Mouse (Mus musculus) intestine, embryonic 15.5 days (tissue): ENCODE measurements around the gene Armh3. TPM values are rescaled to one million over a fixed set of nuclear protein-coding genes. Genes with fewer than 3 reads are reported as not detected.
"Not testable (repeated sequence)": the region's sequence is repeated elsewhere in the genome, so short reads cannot be mapped to it uniquely, and the experiment has no call there.

ENCODE experiments used
- ATAC-seq: fragments of 200-750 bp; cut with Nextera tagmentation; 2 replicates; pipeline ENCODE4 v1.8.0; 2017; ENCODE audit warnings: moderate TSS enrichment, moderate library complexity
- H3K27ac ChIP-seq: fragments of 300-500 bp; sonication (generic); 2 replicates; pipeline ENCODE4 v1.5.1; 2015; ENCODE audit warnings: mild to moderate bottlenecking, inconsistent platforms
- H3K27me3 ChIP-seq: fragments of 300-500 bp; sonication (generic); replicated peaks from 2 replicates; pipeline ENCODE4 v1.6.1; 2015; ENCODE audit warnings: inconsistent platforms
- H3K36me3 ChIP-seq: fragments of 300-500 bp; sonication (generic); 2 replicates; pipeline ENCODE4 v1.6.1; 2015; ENCODE audit warnings: inconsistent platforms
- H3K4me1 ChIP-seq: fragments of 300-500 bp; sonication (generic); replicated peaks from 2 replicates; pipeline ENCODE4 v1.6.1; 2015; ENCODE audit warnings: inconsistent platforms
- H3K4me2 ChIP-seq: fragments of 300-500 bp; sonication (generic); replicated peaks from 2 replicates; pipeline ENCODE4 v1.6.1; 2015; ENCODE audit warnings: mild to moderate bottlenecking, inconsistent platforms
- H3K4me3 ChIP-seq: fragments of 300-500 bp; sonication (generic); replicated peaks from 2 replicates; pipeline ENCODE4 v1.5.1; 2015; ENCODE audit warnings: inconsistent platforms
- H3K9ac ChIP-seq: fragments of 300-500 bp; sonication (generic); 2 replicates; pipeline ENCODE4 v1.6.1; 2015; ENCODE audit warnings: inconsistent platforms
- H3K9me3 ChIP-seq: fragments of 300-500 bp; sonication (generic); 2 replicates; pipeline ENCODE4 v1.6.1; 2016; ENCODE audit warnings: inconsistent platforms
- WGBS: fragments of 180-500 bp; shearing (Covaris S2); methylation state at CpG from one replicate; pipeline ENCODE4 v1.1.7; 2015; 5-methylcytosine and 5-hydroxymethylcytosine counted together
- polyA plus RNA-seq: library from polyadenylated mRNA; unstranded; fragments of >200 nt; fragmentation: Nextera tagmentation; extraction: Ambion mirVana; gene quantifications from 2 replicates; pipeline ENCODE4 v1.2.1, GENCODE M21; 2015

The Armh3 gene
- polyA plus RNA-seq, 1 experiment from 2014 or later, result 15.5 TPM

DNA sequence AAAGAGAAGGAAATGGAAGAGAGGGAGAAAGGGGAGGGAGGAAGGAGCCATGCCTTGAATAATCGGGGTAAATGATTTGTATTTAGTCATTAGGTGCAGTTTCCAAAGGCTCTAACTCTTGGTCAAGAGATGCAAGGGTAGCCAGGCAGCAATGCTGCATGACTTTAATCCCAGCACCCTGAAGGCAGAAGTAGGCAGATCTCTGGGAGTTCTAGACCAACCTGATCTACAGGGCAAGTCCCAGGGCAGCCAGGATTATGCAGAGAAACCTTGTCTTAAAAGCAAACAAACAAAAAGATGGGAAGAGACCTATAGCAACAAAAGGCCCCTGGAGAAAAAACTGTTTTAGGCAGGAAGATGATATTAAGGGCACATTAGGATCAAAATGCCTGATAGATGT is 1.1 kb upstream of the Armh3 start:
- no peaks in the 10 kb centered on the region for H3K27me3 ChIP-seq
- H3K4me3 ChIP-seq, result no peak overlapping the region
- no peaks in the 10 kb centered on the region for H3K9me3 ChIP-seq
- no peak overlapping the region for H3K9ac ChIP-seq
- no peak overlapping the region for H3K27ac ChIP-seq
- 63% methylated on average over 1 of the region's 1 CpGs for WGBS
- H3K4me2 ChIP-seq, result no peak overlapping the region
- peaks cover 13% of the 10 kb centered on the region for H3K4me1 ChIP-seq
- ATAC-seq, result no peak
- H3K36me3 ChIP-seq, result no peaks in the 10 kb centered on the region

DNA sequence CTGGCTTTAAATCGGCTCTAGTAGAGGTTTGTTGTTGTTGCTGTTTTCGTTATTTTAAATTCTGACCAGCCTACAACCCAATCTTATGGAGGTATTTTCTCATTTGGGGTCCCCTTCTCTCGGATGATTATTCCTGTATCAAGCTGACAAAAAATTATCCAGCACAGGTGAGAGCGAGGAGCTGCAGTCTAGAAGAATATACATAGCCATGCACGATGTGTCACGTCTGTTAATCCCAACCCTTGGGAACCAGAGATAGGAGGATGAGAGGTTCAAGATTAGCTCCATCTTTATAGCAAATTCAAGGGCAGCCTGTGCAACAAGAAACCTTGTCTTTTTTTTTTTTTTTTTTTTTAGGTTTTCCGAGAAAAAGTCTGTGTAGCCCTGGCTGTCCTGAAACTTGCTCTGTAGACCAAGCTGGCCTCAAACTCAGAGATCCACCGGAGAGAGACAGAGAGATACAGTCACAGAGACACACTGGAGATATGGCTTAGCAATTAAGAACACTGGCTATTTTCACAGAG is 468 bp upstream of the Armh3 start:
- H3K27me3 ChIP-seq, result no peaks in the 10 kb centered on the region
- H3K9me3 ChIP-seq, result no peaks in the 10 kb centered on the region
- H3K4me3 ChIP-seq, result peak overlapping the region; percentile 91
- 8% methylated on average over 8 of the region's 8 CpGs for WGBS
- no peak overlapping the region for H3K27ac ChIP-seq
- H3K4me1 ChIP-seq, result 0 out of 2 replicates have a peak, but pooled peaks cover 8% of the 10 kb centered on the region
- peak overlapping the region; percentile 96; the same call in 1 of the 2 replicates for H3K9ac ChIP-seq
- no peaks in the 10 kb centered on the region for H3K36me3 ChIP-seq
- peak overlapping the region; percentile 66 for H3K4me2 ChIP-seq
- peak; percentile 38 for ATAC-seq

DNA sequence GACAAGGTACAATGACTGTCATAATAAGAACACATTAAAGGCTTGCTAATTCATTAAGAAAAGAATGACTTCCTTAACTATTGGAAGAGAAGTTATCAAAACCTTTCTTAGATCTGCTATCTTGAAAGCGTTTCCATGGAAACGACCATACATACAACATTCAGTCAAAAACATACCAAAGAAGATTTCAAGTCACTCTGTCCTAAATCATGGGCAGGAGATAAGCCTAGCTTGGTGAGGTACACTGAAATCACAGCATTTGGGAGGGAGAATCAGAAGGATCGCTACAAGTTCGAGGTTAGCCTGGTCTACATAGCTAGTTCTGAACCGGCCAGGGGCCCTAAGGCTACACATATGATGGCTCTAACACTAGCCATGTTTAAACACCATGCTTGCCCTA is 923 bp downstream of the Armh3 start:
- H3K27ac ChIP-seq, result peak overlapping the region; percentile 95; the same call in 1 of the 2 replicates
- WGBS, result 56% methylated on average over 5 of the region's 5 CpGs

DNA sequence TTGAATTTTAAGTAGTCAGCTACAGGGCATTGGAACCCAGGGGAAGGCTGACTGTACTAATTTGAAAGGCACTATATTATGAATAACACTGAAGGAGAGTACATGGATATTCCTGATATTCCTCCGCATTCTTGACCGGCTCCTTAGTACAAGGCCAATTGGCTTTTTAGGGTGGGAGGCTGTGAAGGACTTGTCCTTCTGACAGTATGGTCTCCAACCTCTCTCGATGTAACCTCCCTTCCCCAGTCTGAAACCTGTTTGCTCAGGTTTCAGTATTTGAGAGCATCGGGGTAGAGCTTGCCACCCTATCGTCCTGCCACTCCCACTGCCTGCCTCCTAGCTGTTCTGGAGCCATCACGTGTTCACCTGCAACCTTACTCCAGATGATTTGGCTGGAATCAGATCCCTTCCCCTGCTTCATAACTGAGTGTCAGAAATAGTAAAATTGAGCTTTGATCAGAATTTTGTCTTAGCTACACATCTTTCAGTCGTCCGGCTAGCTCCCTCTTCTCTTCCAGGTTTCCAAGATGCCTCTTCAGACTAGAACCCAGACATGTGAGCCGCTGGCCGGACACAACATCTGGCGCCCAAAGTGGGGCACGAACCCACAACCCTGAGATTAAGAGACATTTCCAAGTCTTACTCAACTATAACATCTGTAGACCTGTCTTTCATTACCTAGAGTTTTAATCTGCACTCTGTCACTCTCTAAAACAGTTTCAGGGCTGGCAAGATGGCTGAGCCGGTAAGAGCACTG is 4.1 kb downstream of the Armh3 start:
- no peak for ATAC-seq
- no peaks in the 10 kb centered on the region for H3K36me3 ChIP-seq
- WGBS, result 96% methylated on average over 13 of the region's 13 CpGs
- H3K9me3 ChIP-seq, result no peaks in the 10 kb centered on the region
- no peak overlapping the region for H3K4me3 ChIP-seq
- 0 out of 2 replicates have a peak, but pooled peaks cover 2% of the 10 kb centered on the region for H3K4me1 ChIP-seq
- no peak overlapping the region for H3K27ac ChIP-seq
- no peak overlapping the region for H3K4me2 ChIP-seq
- H3K27me3 ChIP-seq, result no peaks in the 10 kb centered on the region
- no peak overlapping the region for H3K9ac ChIP-seq

More for the DNA sequence above, 923 bp downstream of the Armh3 start:
- Histone ChIP-seq H3K36me3 (no peaks in the 10 kb centered on the region), H3K9ac (peak overlapping the region; percentile 96), H3K9me3 (no peaks in the 10 kb centered on the region), H3K27me3 (no peaks in the 10 kb centered on the region), H3K4me1 (0 out of 2 replicates have a peak, but pooled peaks cover 2% of the 10 kb centered on the region), H3K4me3 (peak overlapping the region; percentile 91), H3K4me2 (peak overlapping the region; percentile 66)
- 0 out of 2 replicates have a peak, but pooled peaks have one; percentile 3 for ATAC-seq

DNA sequence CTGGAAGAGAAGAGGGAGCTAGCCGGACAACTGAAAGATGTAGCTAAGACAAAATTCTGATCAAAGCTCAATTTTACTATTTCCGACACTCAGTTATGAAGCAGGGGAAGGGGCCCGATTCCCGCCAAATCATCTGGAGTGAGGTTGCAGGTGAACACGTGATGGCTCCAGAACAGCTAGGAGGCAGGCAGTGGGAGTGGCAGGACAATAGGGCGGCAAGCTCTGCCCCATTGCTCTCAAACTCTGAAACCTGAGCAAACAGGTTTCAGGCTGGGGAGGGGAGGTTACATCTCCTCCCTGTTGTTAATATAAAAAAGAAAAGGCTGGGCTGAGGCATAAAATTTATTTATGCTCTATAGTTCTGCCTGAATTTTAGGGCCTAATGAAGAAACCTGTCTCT is 4.8 kb downstream of the Armh3 start:
- not testable (repeated sequence) for H3K4me3 ChIP-seq, H3K9me3 ChIP-seq, H3K9ac ChIP-seq, H3K4me2 ChIP-seq, H3K27me3 ChIP-seq, ATAC-seq, H3K4me1 ChIP-seq, H3K36me3 ChIP-seq, H3K27ac ChIP-seq
- WGBS, result 77% methylated on average over 6 of the region's 6 CpGs

DNA sequence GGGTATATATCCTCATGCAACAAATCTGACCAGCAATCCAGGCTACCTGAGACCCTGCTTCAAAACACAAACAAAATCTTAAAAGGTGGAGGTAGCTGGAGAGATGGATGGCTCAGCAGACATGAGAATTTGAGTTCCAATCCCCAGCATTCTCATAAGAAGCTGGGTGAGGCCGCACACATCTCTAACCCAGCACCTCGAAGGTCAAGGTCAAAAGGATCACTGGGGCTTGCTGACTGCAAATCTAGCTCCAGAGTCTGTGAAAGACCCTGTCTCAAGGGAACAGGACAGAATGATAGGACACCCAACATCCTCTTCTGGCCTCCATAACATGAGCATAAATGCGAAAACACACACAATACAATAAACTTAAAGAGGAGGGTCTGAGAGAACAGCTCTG is 7.1 kb downstream of the Armh3 start:
- H3K27me3 ChIP-seq, result no peaks in the 10 kb centered on the region
- no peaks in the 10 kb centered on the region for H3K4me1 ChIP-seq
- no peaks in the 10 kb centered on the region for H3K9me3 ChIP-seq
- H3K9ac ChIP-seq, result no peak overlapping the region
- H3K36me3 ChIP-seq, result no peaks in the 10 kb centered on the region
- 91% methylated on average over 3 of the region's 3 CpGs for WGBS
- no peak for ATAC-seq
- H3K4me3 ChIP-seq, result no peak overlapping the region
- H3K4me2 ChIP-seq, result no peak overlapping the region
- no peak overlapping the region for H3K27ac ChIP-seq

DNA sequence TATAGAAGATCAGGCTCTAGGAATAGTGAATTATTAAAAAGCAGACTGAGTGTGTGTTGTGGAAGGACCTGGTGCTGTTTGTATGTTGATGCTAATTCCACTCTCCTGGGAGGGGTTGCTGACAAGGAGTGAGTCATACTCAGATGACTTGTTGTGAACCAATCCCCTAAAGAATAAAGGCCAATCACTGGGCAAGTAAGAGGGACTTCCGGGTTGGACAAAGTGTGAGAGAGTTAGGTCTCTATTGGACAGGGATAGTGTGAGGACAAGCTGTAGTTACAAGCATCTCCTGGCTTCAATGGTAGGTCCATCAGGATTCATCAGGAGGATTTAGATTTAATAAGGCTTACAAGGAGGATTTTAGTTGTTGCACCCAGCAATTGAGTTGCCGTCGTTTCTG is 10.1 kb downstream of the Armh3 start:
- Histone ChIP-seq H3K4me2 (no peak overlapping the region), H3K27me3 (no peaks in the 10 kb centered on the region), H3K9me3 (no peaks in the 10 kb centered on the region), H3K36me3 (0 out of 2 replicates have a peak, but pooled peaks cover 3% of the 10 kb centered on the region), H3K27ac (no peak overlapping the region), H3K9ac (no peak overlapping the region), H3K4me1 (no peaks in the 10 kb centered on the region), H3K4me3 (no peak overlapping the region)
- no peak for ATAC-seq
- 95% methylated on average over 3 of the region's 3 CpGs for WGBS

DNA sequence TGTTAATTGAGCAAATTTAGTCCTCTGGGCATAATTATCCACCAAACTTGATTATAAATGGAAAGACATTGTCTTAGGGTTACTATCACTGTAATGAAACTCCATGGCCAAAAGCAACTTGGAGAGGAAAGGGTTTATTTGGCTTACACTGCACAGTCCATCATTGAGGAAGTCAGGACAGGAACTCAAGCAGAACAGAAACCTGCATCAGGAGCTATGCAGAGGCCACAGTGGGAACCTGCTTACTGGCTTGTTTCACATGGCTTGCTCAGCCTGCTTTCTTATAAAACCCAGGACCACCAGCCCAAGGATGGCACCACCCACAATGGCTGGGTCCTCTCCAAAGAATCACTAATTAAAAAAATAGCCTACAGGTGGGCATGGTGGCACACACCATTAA is 13.9 kb downstream of the Armh3 start:
- Histone ChIP-seq H3K4me2 (no peak overlapping the region), H3K27me3 (no peaks in the 10 kb centered on the region), H3K9me3 (no peaks in the 10 kb centered on the region), H3K9ac (no peak overlapping the region), H3K36me3 (0 out of 2 replicates have a peak, but pooled peaks cover 3% of the 10 kb centered on the region), H3K27ac (no peak overlapping the region), H3K4me3 (no peak overlapping the region), H3K4me1 (no peaks in the 10 kb centered on the region)
- ATAC-seq, result no peak

DNA sequence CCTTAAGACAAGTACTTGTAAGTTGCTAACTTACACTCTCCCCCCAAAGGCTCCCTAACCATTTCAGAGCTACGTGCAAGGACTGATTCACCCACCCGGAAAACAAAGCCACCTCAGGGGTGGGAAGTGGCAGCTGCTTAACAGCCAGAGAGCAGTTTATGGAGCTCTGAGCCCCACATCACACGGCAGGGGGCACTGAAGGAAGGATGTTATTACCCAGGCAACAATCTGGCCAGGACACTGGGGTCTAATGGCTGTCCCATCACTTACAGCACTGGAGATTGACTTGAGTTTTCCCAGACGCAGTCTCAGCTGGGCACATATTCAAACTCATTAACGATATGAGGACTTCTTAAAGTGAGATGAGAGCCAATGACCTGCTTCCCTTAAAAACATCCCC is 37.5 kb downstream of the Armh3 start:
- Histone ChIP-seq H3K4me1 (no peaks in the 10 kb centered on the region), H3K4me3 (no peak overlapping the region), H3K9me3 (no peaks in the 10 kb centered on the region), H3K27ac (no peak overlapping the region), H3K9ac (no peak overlapping the region), H3K27me3 (no peaks in the 10 kb centered on the region), H3K36me3 (peaks cover 5% of the 10 kb centered on the region; the same call in 1 of the 2 replicates), H3K4me2 (no peak overlapping the region)
- no peak for ATAC-seq
- 42% methylated on average over 5 of the region's 5 CpGs for WGBS

DNA sequence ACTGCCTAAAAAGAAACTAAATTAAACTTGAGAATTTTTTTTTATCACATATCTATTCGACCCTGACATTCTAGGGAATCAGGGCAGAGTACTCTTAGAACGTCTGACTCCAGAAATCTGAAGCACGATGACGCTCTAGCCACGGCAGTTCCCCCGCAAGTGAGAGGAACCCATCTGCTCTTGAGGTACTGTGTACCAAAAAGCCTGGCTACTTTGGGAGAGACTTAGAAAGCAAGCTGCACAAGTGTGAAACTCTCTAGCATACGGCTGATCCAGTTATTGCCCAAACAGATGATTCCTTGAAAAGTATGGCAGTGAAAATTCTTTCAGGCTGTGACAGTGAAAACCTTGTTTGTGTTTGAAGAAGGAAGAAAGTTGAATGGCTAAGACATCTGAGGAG is 41.6 kb downstream of the Armh3 start:
- H3K27ac ChIP-seq, result no peak overlapping the region
- ATAC-seq, result no peak
- WGBS, result 89% methylated on average over 7 of the region's 7 CpGs
- no peaks in the 10 kb centered on the region for H3K27me3 ChIP-seq
- no peak overlapping the region for H3K9ac ChIP-seq
- no peaks in the 10 kb centered on the region for H3K4me1 ChIP-seq
- no peaks in the 10 kb centered on the region for H3K9me3 ChIP-seq
- H3K36me3 ChIP-seq, result no peaks in the 10 kb centered on the region
- H3K4me2 ChIP-seq, result no peak overlapping the region
- H3K4me3 ChIP-seq, result no peak overlapping the region

DNA sequence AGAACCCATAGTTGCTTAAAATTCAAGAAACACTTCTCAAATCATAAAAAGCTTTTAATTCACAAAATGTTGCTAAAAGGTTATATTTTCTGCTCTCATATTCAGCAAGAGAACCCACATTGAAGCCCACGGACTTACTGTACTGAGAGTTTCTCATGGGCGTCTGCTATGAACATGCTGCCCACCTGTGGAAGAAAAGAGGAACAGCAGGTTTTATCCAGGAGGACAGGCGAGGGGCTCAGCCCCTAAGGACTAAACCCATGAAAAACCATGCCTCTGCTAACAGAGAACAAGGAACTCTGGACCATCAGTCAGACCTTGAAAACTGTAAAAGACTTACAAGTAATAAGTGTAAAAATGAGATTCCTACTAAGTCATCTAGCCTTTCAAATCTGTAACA is 45.0 kb downstream of the Armh3 start:
- ATAC-seq, result no peak
- no peaks in the 10 kb centered on the region for H3K9me3 ChIP-seq
- no peaks in the 10 kb centered on the region for H3K36me3 ChIP-seq
- H3K4me1 ChIP-seq, result no peaks in the 10 kb centered on the region
- H3K4me3 ChIP-seq, result no peak overlapping the region
- H3K27ac ChIP-seq, result no peak overlapping the region
- H3K4me2 ChIP-seq, result no peak overlapping the region
- H3K9ac ChIP-seq, result no peak overlapping the region
- WGBS, result 10% methylated on average over 3 of the region's 3 CpGs
- H3K27me3 ChIP-seq, result no peaks in the 10 kb centered on the region

DNA sequence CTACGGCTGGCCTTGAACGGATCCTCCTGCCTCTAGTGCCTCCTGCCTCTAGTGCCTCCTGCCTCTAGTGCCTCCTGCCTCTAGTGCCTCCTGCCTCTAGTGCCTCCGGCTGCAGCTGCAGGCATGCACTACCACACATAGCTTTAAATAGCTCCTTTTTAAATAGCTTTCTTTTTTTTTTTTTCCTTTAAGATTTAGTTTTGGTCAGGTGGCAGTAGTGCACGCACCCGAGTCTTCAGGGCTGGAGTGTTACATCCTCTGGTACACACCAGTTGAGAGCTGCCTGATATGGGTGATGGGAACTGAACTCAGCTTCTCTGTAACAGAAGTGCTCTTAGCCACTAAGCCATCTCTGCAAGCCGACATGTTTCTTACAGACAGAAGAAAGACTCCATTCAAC is 49.1 kb downstream of the Armh3 start:
- Histone ChIP-seq H3K4me3 (no peak overlapping the region), H3K27ac (no peak overlapping the region)
- no peak for ATAC-seq

DNA sequence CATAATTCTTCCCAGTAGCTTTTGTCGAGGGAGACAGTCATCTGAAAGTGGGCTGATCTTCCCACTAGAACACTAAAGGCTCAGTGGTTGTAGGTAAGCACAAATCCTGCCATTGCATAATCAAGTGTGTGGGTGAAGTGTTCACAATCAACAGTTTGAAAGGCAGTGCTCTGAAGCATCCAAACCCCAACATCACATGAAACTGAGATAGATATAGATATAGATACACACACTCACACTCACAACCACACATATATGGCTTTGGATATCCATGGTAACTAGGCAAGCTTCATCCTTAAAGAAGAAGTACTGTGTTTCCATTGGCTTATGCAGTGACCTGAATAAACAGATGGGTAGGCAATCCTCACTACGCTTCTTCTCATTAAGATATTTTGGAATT is 50.5 kb downstream of the Armh3 start:
- H3K9me3 ChIP-seq, result no peaks in the 10 kb centered on the region
- no peak for ATAC-seq
- H3K27me3 ChIP-seq, result no peaks in the 10 kb centered on the region
- no peak overlapping the region for H3K9ac ChIP-seq
- no peaks in the 10 kb centered on the region for H3K4me1 ChIP-seq
- H3K4me2 ChIP-seq, result no peak overlapping the region
- H3K36me3 ChIP-seq, result no peaks in the 10 kb centered on the region
- H3K27ac ChIP-seq, result no peak overlapping the region
- 91% methylated on average over 2 of the region's 2 CpGs for WGBS
- no peak overlapping the region for H3K4me3 ChIP-seq

More for the DNA sequence above, 49.1 kb downstream of the Armh3 start:
- Histone ChIP-seq H3K27me3 (no peaks in the 10 kb centered on the region), H3K4me2 (no peak overlapping the region), H3K9ac (no peak overlapping the region), H3K4me1 (no peaks in the 10 kb centered on the region), H3K9me3 (no peaks in the 10 kb centered on the region), H3K36me3 (no peaks in the 10 kb centered on the region)
- WGBS, result 85% methylated on average over 6 of the region's 6 CpGs
